Mouse (Mus musculus): ENCODE results near the gene Ptpn5. TPM values are rescaled to one million over a fixed set of nuclear protein-coding genes. Genes with fewer than 3 reads are reported as not detected.

Gene Ptpn5
- polyA plus RNA-seq, 1 experiment = 2.2 TPM

DNA sequence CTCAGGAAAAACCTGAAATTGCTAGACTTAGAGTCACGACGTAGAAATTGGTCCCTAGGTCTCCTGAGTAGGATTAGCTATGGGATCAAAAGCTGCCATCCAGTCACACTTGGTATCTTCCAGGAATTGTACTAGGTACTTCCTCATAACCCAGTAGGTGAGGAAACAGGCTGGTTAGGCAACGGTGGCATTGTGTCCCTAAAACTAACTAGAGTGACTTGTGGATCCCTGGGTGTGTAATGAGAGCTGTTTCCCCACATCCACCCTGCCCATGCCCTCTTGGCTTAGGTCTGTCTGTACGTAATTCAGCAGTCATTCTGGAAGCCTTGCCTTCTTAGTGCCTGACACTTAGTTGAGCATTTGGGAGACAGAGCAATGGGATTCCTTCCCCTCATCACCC, 77.2 kb downstream of the Ptpn5 start:
- no peak for DNase-seq
- TF ChIP-seq POLR2A (IDR thresholded peaks at IDR 0.05; ENCODE audit: control insufficient read depth, extremely low read depth, insufficient read depth, low read length, poor library complexity) = no peak
- no peak for TF ChIP-seq CTCF (IDR thresholded peaks at IDR 0.05; ENCODE audit: borderline replicate concordance, control insufficient read depth, extremely low read depth, insufficient read depth, low read length, poor library complexity)
- no peaks in the 10 kb centered on the region for H3K27me3 ChIP-seq (ENCODE audit: control insufficient read depth, insufficient read depth, low read length)
- no peak overlapping the region for H3K27ac ChIP-seq (ENCODE audit: control insufficient read depth, insufficient read depth, low read length)
- peaks cover 9% of the 10 kb centered on the region for H3K4me1 ChIP-seq (replicated peaks; ENCODE audit: control insufficient read depth, insufficient read depth, low read length)
- H3K36me3 ChIP-seq (ENCODE audit: control insufficient read depth, insufficient read depth, low read length) = no peaks in the 10 kb centered on the region
- 64% methylated on average over 4 of the region's 4 CpGs for WGBS
- no peak overlapping the region for H3K4me3 ChIP-seq (ENCODE audit: control insufficient read depth, insufficient read depth, low read length)

DNA sequence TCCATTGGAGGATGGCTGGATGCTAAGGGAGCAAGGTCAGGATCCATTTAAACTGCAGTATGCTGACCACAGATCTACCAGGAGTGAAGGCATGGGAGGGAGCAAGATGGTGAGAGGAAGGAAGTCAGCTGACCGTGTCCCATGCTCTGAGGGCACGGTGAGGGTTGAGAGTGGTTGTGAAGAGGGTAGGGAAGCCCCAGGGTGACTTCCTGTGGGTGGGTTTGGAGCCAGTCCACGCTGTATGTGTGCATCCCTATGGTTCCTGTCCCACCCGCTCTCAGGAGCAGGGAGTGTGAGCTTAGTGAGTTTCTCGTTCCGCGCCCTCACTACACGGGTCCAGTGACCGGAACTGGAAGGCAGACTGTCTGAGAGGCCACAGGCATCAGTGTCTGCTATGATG, 77.7 kb downstream of the Ptpn5 start:
- Histone ChIP-seq H3K27me3 (ENCODE audit: control insufficient read depth, insufficient read depth, low read length) (no peaks in the 10 kb centered on the region), H3K36me3 (ENCODE audit: control insufficient read depth, insufficient read depth, low read length) (no peaks in the 10 kb centered on the region), H3K27ac (ENCODE audit: control insufficient read depth, insufficient read depth, low read length) (no peak overlapping the region), H3K4me3 (ENCODE audit: control insufficient read depth, insufficient read depth, low read length) (no peak overlapping the region), H3K4me1 (replicated peaks; ENCODE audit: control insufficient read depth, insufficient read depth, low read length) (peaks cover 13% of the 10 kb centered on the region)
- 16% methylated on average over 9 of the region's 9 CpGs for WGBS
- DNase-seq = no peak
- TF ChIP-seq CTCF (IDR thresholded peaks at IDR 0.05; ENCODE audit: borderline replicate concordance, control insufficient read depth, extremely low read depth, insufficient read depth, low read length, poor library complexity) (no peak), POLR2A (IDR thresholded peaks at IDR 0.05; ENCODE audit: control insufficient read depth, extremely low read depth, insufficient read depth, low read length, poor library complexity) (no peak)

DNA sequence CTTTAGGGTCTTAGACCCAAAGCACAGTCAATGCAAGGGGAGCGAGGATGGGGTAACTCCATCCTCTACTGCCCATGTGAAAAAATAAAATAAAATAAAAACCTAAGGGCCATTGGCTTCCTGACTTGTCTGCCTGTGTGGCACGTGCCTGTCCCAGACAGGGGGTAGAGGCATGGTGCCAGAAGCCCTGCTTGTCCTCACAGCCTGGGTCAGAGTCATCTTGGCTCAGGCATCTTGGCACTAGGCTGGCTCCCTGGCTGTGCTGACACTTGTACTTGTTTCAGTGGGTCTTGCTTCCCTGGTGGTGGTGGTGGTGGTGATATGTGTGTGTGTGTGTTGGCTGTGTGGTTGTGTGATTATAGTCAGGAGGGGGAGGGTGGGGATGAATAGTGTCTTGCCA, 78.8 kb downstream of the Ptpn5 start:
- no peak for DNase-seq
- WGBS = 69% methylated on average over 2 of the region's 2 CpGs
- H3K4me3 ChIP-seq (ENCODE audit: control insufficient read depth, insufficient read depth, low read length) = no peak overlapping the region

DNA sequence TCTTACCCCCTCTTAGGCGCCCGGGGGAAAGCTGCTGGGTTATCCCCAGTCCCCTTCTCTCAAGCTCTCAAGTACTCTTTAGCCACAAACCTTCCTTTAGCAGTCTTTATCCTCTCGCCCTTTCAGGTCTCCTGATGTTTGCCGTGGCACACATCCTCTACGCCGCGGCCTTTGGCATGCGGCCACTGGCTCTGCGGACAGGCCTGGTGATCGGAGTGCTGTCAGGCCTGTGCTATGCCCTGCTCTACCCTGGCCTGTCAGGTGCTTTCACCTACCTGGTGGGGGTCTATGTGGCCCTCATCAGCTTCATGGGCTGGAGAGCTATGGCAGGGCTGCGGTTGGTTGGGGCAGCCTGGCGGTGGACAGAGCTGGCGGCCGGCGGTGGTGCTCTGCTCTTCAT, 80.2 kb downstream of the Ptpn5 start:
- TF ChIP-seq CTCF (IDR thresholded peaks at IDR 0.05; ENCODE audit: borderline replicate concordance, control insufficient read depth, extremely low read depth, insufficient read depth, low read length, poor library complexity) (no peak), POLR2A (IDR thresholded peaks at IDR 0.05; ENCODE audit: control insufficient read depth, extremely low read depth, insufficient read depth, low read length, poor library complexity) (no peak)
- DNase-seq = no peak
- Histone ChIP-seq H3K27ac (ENCODE audit: control insufficient read depth, insufficient read depth, low read length) (no peak overlapping the region), H3K4me1 (replicated peaks; ENCODE audit: control insufficient read depth, insufficient read depth, low read length) (peaks cover 13% of the 10 kb centered on the region), H3K27me3 (ENCODE audit: control insufficient read depth, insufficient read depth, low read length) (no peaks in the 10 kb centered on the region), H3K36me3 (ENCODE audit: control insufficient read depth, insufficient read depth, low read length) (no peaks in the 10 kb centered on the region), H3K4me3 (ENCODE audit: control insufficient read depth, insufficient read depth, low read length) (no peak overlapping the region)
- WGBS = 95% methylated on average over 15 of the region's 15 CpGs

More for the DNA sequence above, 78.8 kb downstream of the Ptpn5 start:
- Histone ChIP-seq H3K27me3 (ENCODE audit: control insufficient read depth, insufficient read depth, low read length) (no peaks in the 10 kb centered on the region), H3K27ac (ENCODE audit: control insufficient read depth, insufficient read depth, low read length) (no peak overlapping the region), H3K4me1 (replicated peaks; ENCODE audit: control insufficient read depth, insufficient read depth, low read length) (peaks cover 13% of the 10 kb centered on the region), H3K36me3 (ENCODE audit: control insufficient read depth, insufficient read depth, low read length) (no peaks in the 10 kb centered on the region)
- no peak for TF ChIP-seq CTCF (IDR thresholded peaks at IDR 0.05; ENCODE audit: borderline replicate concordance, control insufficient read depth, extremely low read depth, insufficient read depth, low read length, poor library complexity)

DNA sequence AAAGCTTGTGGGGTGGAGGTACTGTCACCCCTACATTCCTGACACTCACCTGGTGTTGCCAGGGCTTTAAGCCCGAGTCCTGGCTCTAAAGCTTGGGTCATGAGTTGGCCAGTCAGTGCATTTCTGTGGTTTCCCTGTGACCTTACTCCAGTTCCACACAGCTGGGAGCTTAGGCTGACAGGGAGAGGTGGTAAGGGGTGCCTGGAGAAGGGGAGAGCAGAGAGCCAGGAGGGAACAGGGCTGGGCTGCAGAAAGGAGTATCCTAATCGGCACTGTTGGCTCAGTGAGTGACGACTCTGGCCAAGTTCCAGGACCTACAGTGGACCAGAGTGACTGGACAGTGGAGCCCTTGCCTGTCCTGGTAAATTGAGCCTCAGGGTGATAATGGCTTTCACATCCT, 81.2 kb downstream of the Ptpn5 start:
- Histone ChIP-seq H3K36me3 (ENCODE audit: control insufficient read depth, insufficient read depth, low read length) (no peaks in the 10 kb centered on the region), H3K27me3 (ENCODE audit: control insufficient read depth, insufficient read depth, low read length) (no peaks in the 10 kb centered on the region), H3K27ac (ENCODE audit: control insufficient read depth, insufficient read depth, low read length) (no peak overlapping the region), H3K4me1 (replicated peaks; ENCODE audit: control insufficient read depth, insufficient read depth, low read length) (peaks cover 13% of the 10 kb centered on the region), H3K4me3 (ENCODE audit: control insufficient read depth, insufficient read depth, low read length) (no peak overlapping the region)
- WGBS = 47% methylated on average over 3 of the region's 3 CpGs
- DNase-seq = no peak
- no peak for TF ChIP-seq CTCF (IDR thresholded peaks at IDR 0.05; ENCODE audit: borderline replicate concordance, control insufficient read depth, extremely low read depth, insufficient read depth, low read length, poor library complexity)
- TF ChIP-seq POLR2A (IDR thresholded peaks at IDR 0.05; ENCODE audit: control insufficient read depth, extremely low read depth, insufficient read depth, low read length, poor library complexity) = no peak

DNA sequence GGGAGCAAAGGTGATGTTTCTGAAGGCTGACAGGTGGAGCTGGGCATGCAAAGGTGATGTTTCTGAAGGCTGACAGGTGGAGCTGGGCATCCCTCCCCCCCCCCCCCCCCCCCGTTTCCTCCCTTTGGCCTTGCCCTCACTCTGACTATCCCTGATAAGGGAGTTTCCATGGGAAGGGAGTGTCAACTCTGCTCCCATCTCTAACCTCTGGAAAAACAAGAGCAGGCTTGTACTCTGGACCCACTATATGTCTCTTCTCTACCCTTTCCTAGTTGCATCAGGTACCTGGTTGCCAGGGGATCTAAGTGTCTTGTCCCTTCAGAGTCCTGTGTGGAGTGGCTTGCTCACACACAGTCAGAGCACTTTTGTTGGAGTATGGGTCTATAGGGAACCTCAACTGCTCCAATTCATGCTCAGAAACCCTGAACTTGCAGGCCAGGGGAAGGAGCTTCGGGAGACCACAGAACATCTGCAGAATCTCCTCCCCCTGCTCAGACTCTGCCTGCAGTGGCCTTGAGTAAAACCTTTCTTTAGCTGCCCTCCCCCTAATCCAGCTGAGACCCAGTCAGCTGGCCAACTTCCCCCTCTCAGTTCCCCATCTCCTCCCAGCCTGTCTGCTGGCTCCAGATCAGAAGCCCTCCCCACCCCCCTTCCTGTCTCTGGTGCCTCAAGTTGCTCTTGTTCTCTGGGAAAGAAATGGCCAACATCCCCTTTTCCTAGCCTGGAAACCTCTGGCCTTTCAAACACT, 81.9 kb downstream of the Ptpn5 start:
- H3K4me1 ChIP-seq (replicated peaks; ENCODE audit: control insufficient read depth, insufficient read depth, low read length) = peaks cover 13% of the 10 kb centered on the region
- H3K27ac ChIP-seq (ENCODE audit: control insufficient read depth, insufficient read depth, low read length) = no peak overlapping the region
- peak; percentile 16 for DNase-seq
- TF ChIP-seq POLR2A (IDR thresholded peaks at IDR 0.05; ENCODE audit: control insufficient read depth, extremely low read depth, insufficient read depth, low read length, poor library complexity) (no peak), CTCF (IDR thresholded peaks at IDR 0.05; ENCODE audit: borderline replicate concordance, control insufficient read depth, extremely low read depth, insufficient read depth, low read length, poor library complexity) (no peak)
- no peak overlapping the region for H3K4me3 ChIP-seq (ENCODE audit: control insufficient read depth, insufficient read depth, low read length)
- 0% methylated on average over 2 of the region's 2 CpGs for WGBS
- H3K27me3 ChIP-seq (ENCODE audit: control insufficient read depth, insufficient read depth, low read length) = no peaks in the 10 kb centered on the region
- no peaks in the 10 kb centered on the region for H3K36me3 ChIP-seq (ENCODE audit: control insufficient read depth, insufficient read depth, low read length)

DNA sequence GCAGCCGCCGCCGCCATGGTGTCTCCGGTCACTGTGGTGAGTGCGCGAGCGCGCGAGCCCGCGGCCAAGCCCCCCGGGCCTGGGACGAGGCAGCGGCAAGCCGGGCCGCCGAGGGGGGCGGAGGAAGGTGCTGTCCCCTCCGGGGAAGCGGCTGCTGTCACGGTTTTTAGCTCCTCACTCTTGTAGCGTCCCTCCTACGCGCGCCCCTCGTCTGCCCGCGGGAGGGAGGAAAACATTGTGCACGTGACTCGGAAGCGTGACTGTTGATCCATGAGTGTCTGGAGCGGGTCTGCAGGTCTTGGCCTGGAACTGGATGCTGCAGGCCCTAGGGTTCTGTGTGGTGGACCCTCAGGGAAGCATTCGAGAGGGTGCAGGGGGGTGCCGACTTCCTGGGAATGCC, 82.7 kb downstream of the Ptpn5 start:
- TF ChIP-seq CTCF (IDR thresholded peaks at IDR 0.05; ENCODE audit: borderline replicate concordance, control insufficient read depth, extremely low read depth, insufficient read depth, low read length, poor library complexity) (no peak), POLR2A (IDR thresholded peaks at IDR 0.05; ENCODE audit: control insufficient read depth, extremely low read depth, insufficient read depth, low read length, poor library complexity) (no peak)
- no peaks in the 10 kb centered on the region for H3K36me3 ChIP-seq (ENCODE audit: control insufficient read depth, insufficient read depth, low read length)
- no peak for DNase-seq
- H3K4me1 ChIP-seq (replicated peaks; ENCODE audit: control insufficient read depth, insufficient read depth, low read length) = peaks cover 11% of the 10 kb centered on the region
- under 1% methylated on average over 34 of the region's 34 CpGs for WGBS
- H3K27me3 ChIP-seq (ENCODE audit: control insufficient read depth, insufficient read depth, low read length) = no peaks in the 10 kb centered on the region
- peak overlapping the region; percentile 58 for H3K4me3 ChIP-seq (ENCODE audit: control insufficient read depth, insufficient read depth, low read length)
- peak overlapping the region; percentile 57 for H3K27ac ChIP-seq (ENCODE audit: control insufficient read depth, insufficient read depth, low read length)
